Comparison of ENCODE assay signal across 8 mouse cellular contexts in genomic region chr13:76017974-76018843, GRCm38 (mm10). TPM values are rescaled to one million over a fixed set of nuclear protein-coding genes. Genes with fewer than 3 reads are reported as not detected.
DNase-seq lines count a peak whose midpoint lies in the region; ATAC-seq and TF ChIP-seq lines count a peak whose summit lies in the region.

TSS of gene Rfesd (minus strand) at chr13:76018719.

- CTCF ChIA-PET in Patski (lab: Charles Lee) = interaction anchor here (1.5 kb wide), 1 partner anchor 76 kb away, joined by 6 read pairs; no protein-coding TSS in a partner anchor

- POLR2A ChIA-PET in Patski (lab: Charles Lee) = interaction anchor here (2.1 kb wide), 1 partner anchor 75 kb away, joined by 8 read pairs; no protein-coding TSS in a partner anchor

- peak within 1 kb of the TSS; percentile 75 for H3K4me3 ChIP-seq in hindbrain, embryonic 14.5 days (replicated peaks; ENCODE audit: low read length)

- H3K4me2 ChIP-seq in hindbrain, embryonic 14.5 days (replicated peaks) = peak within 1 kb of the TSS; percentile 73

- no peaks in the 10 kb centered on the region for H3K9me3 ChIP-seq in hindbrain, embryonic 14.5 days (ENCODE audit: control insufficient read depth, low read length)

- under 1% methylated on average over 50 of the region's 50 CpGs for WGBS in hindbrain, embryonic 14.5 days

- DNase-seq in Patski (ENCODE audit: low read depth, low spot score) = peak; percentile 71
- DNase-seq in cerebellum, postnatal 14 days = peak; percentile 97 to 98
- peak; percentile 89 for DNase-seq in frontal cortex, postnatal 25 days (ENCODE audit: low spot score in 2 of 2)
- peak; percentile 99 for DNase-seq in hindbrain, embryonic 14.5 days (ENCODE audit: low spot score)
- peak; percentile 96 to 98 for DNase-seq in layer of hippocampus, postnatal 36 days
- peak; percentile 97 for DNase-seq in lung, postnatal 36 days
- DNase-seq in retina, postnatal 1 day = peak; percentile 99
- DNase-seq in urinary bladder, adult 18-20 months (ENCODE audit: low spot score in 2 of 2) = peak; percentile 90 to 95

- peak; percentile 100 for ATAC-seq in Patski
- ATAC-seq in hindbrain, embryonic 14.5 days (ENCODE audit: low FRiP score) = peak; percentile 100

- peak within 1 kb of the TSS; percentile 96 for H3K27ac ChIP-seq in hindbrain, embryonic 14.5 days

- no peak for TF ChIP-seq CTCF in Patski (IDR thresholded peaks at IDR 0.05)

- no peaks in the 10 kb centered on the region for H3K36me3 ChIP-seq in hindbrain, embryonic 14.5 days (replicated peaks; ENCODE audit: control insufficient read depth, insufficient read depth)

- peaks cover 12% of the 10 kb centered on the region for H3K4me1 ChIP-seq in hindbrain, embryonic 14.5 days (replicated peaks; ENCODE audit: control insufficient read depth, insufficient read depth, low read length)

- H3K9ac ChIP-seq in hindbrain, embryonic 14.5 days = peak within 1 kb of the TSS; percentile 91

- in situ Hi-C loops in Patski (cut with MboI; ENCODE audit: low pct_unique_long_range_greater_than_20kb) = loop anchor here (10.0 kb wide), 1 partner anchor 73 kb away; the partner anchor contains the start of gene Rhobtb3

- H3K27me3 ChIP-seq in Patski = no peaks in the 10 kb centered on the region
- H3K27me3 ChIP-seq in hindbrain, embryonic 14.5 days (ENCODE audit: control insufficient read depth, insufficient read depth, low read length) = no peaks in the 10 kb centered on the region

RNA-seq across cellular contexts. Expression of gene Rfesd, which starts in this region (rescaled TPM):
- polyA plus RNA-seq in Patski (2021) = 19.8 TPM
- 18.7 and 21.2 TPM in 2 replicates for polyA plus RNA-seq in hindbrain, embryonic 14.5 days (2014; fragmentation: Nextera tagmentation; extraction: Ambion mirVana)
- total RNA-seq in layer of hippocampus, postnatal 36 days (2021) = 10 to 100 TPM; 15.8 to 20.8 TPM

Comparison
In these comparisons a context has a peak if more than half of its experiments do, and no peak if none do; other contexts are left out.
1. Peak in every context shown above with its lines: DNase-seq, ATAC-seq, H3K4me3 ChIP-seq and H3K27ac ChIP-seq.